Mouse (Mus musculus) megakaryocyte, embryonic 14.5 days (primary cell): ENCODE results near the gene Snrpb.

Experiments used
- FLI1 ChIP-seq: IDR thresholded peaks from 2 replicates; pipeline ENCODE4 v1.6.1; 2012; ENCODE audit warnings: low read length, inconsistent platforms, mixed read lengths
- GATA1 ChIP-seq: IDR thresholded peaks from 3 replicates; pipeline ENCODE4 v1.6.1; 2012; ENCODE audit warnings: mixed read lengths, low read length, inconsistent platforms, borderline replicate concordance

- TF ChIP-seq FLI1 (no peak), GATA1 (no peak)
Measured at GRCm38 (mm10) chr2:130200961-130201360, 21.8 kb upstream of the Snrpb start.
